Mouse (Mus musculus) adrenal gland, adult 2 months (tissue): Measurements from ENCODE around the gene Dock1. TPM values are rescaled to one million over a fixed set of nuclear protein-coding genes. Genes with fewer than 3 reads are reported as not detected.

Experiments used
- DNase-seq: peaks from one replicate; pipeline ENCODE4 v3.0.0; 2021
- polyA plus RNA-seq: library from polyadenylated mRNA; depleted of rRNA; stranded (reverse); fragments of >200 nt; gene quantifications from 2 replicates; pipeline ENCODE4 v1.2.3, GENCODE M21; 2012
- total RNA-seq, 2 experiments: library from RNA; stranded (reverse); gene quantifications; 2 replicates each; pipeline ENCODE4 v1.2.3; 2021

The Dock1 gene
- total and polyA plus RNA-seq, 3 experiments: 25.8 to 174 (median 116) TPM

DNA sequence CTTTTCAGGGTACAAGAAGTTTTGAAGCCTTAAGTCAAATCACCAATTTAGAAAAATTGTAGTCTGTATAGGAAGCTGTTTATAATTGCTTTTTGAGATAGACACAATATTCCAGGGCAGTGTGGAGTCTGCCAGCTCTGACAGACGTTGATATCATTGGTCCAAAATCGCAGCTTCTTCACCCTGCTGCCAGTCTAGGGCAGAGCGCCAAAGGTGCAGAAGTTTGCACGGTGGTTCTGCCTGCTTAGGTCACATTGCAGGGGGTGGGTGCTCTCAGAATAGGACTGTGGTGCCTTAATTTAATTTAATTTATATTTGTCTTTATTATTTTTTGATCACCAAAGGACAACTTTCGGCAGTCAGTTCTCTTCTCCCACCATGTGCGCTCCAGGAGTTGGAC, 288.6 kb downstream of the Dock1 start:
- no peak for DNase-seq

DNA sequence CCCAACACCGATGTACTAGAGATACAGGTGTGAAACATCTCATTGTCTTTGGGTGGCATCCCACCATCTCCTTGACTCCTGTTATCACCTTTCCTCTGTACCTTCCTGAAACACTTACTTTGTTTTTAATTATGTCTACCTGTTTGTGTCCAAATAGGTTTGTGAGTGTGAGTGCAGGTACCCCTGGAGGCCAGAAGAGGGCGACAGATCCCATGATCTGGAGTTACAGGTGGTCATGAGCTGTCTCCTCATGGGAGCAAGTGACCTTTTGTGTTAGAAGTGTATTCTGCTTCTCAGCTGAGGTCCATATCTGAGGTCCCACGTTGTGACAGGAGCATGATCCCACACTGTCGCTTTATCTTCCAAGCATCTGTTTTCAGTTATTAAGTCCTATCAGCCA, 290.4 kb downstream of the Dock1 start:
- peak; percentile 27 for DNase-seq

DNA sequence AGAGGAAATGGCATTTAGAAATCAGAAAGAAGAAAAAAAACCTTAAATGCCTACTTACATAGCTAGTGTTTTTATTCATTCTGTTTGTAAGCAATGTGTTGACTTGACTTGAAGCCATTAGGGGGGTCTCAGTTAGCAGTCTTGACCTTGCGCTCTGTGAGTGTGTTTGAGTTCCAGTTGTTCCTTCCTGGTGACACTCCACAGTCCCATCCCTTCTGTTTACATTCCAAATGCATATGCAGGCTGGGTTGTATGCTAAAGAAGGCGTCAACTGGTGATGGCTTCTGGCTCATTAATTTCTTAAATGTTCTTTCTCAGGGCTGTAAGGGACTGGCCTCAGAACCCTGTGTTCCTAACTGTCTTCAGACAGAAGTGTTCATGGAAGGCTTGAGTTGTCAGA, 291.2 kb downstream of the Dock1 start:
- DNase-seq: no peak

DNA sequence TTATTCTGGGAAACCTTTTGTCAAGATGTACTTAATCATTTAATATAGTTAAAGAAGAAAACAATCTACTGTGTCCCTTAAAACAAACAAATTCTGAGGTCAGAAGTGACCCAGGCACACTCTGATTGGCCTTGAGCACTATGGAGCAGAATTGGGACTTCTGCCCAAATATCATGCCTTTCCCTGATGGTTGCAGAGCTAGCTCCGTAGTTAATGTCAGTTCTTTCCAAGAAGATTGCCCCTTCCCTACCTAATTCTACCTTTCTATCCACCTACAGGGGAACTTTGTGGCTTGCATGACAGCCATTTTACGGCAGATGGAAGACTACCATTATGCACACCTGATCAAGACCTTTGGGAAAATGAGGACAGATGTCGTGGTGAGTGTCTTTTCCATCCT, 319.8 kb downstream of the Dock1 start:
- no peak for DNase-seq

DNA sequence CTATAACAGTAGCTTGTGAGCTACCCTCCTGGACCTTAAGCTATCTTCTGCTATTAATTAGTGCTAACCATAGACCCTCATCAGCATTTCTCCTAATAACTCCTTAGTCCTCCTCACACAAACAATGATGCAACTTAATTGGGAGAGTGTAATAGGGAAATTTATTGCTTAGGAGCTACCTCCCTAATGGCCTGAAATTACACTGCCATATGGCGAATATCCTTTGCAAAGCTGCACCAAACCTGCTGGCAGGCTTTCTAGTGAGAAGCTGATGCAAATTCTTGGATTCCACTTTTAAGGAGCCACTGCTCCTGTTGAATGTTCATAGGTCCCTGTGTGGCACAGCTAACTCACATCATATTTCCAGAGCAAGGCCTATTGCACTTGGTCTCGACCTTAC, 320.5 kb downstream of the Dock1 start:
- no peak for DNase-seq

DNA sequence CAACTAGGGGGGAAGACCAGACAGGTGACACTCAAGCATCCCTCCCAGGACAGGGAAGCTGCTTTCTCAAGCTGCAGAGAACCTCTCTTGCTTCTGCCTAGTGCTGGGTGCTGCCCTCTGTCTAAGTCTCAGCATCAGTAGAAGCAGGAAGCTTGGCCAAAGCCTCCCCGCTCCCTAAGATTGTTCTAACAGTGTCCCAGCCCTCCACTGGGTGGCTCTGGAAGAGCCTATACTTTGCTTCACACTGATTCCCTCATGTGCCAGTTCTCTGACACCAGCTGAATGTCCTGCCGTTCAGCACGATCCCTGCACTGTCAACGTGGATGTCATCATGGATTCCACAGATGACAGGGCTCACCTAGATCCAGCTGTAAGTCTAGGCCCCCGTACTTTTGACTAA, 324.5 kb downstream of the Dock1 start:
- no peak for DNase-seq

DNA sequence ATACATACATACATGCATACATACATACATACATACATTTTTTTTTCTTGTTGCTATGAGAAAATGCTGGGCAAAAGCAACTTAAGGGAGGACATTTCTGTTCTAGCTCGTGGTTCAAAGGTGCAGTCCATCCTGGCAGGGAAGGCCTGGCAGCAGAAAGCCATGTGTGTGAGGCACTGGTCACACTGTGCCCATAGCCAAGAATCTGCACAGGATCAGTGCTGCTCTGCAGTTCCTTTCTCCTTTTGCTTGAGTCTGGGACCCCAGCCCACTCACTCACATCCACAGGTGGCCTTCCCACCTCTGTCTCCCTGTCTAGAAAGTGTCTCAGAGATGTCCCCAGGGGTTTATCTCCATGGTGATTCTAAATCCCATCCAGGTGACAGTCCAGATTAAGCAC, 331.8 kb downstream of the Dock1 start:
- peak; percentile 1 for DNase-seq

DNA sequence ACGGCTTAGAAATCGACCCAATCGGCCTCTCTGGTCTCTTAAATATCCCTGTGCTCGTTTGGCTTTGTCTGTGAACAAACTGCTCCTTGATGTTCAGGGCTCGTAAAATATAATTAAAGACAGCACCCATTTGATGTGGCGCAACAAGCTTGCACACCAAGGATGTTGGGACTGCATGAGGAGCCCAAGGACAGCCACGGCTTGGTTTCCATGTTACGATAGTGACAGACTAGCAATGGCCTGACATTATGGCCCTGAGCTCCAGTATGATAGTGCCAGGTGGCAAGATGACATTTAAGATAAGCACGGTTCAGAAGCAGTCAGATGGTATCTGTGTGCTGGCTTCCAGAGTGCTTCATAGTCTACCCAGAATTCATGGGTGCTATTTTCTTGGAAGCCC, 332.4 kb downstream of the Dock1 start:
- DNase-seq: peak; percentile 81

DNA sequence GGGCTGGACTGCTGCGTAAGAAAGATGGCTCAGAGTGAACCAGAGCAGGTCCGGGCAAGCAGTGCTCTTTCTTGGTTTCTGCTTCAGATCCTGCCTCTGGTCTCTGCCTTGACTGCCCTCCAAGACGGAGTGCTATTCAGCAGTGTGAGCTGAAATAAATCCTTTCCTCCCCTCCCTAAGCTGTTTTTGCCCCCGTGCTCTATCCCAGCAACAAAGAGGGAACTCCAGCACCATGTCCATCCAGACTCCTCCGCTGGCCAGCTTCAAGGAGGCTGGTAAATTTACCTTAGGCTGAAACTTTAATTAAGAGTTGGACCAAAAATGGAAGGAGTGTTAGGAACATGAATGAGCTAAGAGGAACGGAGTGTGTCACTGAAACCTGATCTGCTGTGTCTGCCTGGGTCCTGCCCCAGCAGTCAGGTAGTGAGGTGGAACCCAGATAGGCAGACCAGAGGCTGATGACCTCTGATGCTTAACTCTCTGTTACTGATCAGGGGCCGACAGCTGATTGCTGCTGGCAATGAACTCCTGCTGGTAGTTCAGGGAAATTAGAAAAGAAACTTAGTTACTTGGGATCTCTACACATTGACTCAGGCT, 335.6 kb downstream of the Dock1 start:
- DNase-seq: peak; percentile 0

DNA sequence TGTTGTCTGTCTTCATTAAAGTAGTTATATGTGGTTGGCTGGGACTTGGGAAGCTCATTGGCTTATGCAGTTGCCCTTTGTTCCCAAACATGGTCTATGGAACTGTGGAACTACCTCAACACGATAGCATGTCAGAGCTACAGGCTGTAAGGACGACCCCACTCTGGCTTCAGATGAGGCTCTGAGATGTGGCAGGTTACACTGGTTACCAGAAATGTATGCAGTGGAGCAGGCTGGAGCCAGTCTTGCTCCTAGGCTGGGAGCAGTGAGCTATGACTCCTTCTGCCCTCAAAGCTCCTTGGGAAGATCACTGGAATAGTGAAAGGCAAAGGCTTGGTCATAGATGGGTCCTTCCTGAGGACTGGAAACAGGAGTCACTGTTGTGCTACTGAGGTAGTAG, 337.6 kb downstream of the Dock1 start:
- DNase-seq: no peak

DNA sequence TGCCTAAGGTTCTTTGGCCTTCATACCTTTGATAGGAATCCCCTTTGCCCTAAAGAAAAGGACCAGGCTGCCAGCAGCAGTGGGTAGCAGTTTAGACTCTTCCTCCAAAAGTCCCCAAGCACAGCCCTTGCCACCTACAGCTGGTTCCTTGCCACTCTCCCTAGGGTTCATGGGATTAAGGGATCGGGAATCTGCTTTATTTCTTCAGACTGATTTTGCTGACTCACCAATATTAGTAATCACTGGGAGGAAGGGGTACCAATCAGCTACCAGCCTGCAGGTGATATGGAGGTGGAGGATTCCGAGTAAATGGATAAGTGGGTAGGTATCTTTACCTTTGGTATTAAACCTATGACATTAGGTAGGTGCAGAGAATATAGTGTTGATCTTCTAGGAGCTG, 340.5 kb downstream of the Dock1 start:
- no peak for DNase-seq

DNA sequence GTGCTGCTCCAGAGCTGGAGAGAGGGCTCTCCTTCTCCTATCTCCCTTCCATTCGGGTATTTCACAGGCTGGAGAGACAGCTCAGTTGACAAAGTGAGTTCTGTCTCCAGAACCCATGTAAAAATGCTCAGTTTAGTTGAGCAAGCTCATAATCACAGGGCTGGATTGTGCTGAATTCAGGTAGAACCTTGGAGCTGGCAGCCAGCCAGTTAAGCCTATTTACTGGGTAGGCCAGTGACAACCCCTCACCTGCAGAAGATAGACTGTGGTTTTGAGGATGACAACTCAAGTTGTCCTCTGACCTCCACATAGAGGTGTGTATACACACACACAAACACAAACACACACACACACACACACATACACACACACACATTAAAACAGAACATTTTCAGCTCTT, 347.1 kb downstream of the Dock1 start:
- no peak for DNase-seq

DNA sequence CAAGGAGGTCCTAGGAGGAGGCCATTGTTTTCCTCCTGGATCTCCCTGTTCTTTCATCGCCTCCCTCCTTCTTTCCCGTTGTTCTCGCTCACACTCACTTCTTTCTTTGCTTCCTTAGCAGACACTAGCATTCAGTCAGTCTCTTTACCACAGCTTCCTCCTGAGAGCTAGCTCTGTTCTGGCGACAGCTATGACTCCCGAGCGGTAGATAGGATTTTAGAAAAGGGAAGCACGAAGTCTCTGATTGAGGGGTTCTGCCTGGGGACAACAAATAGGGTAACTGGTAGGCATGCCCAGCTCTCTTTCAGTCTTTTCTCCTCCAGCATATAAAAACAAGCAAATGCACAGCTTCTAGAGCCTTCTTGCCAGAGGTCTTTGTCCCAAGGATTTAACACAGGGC, 350.3 kb downstream of the Dock1 start:
- DNase-seq: no peak

DNA sequence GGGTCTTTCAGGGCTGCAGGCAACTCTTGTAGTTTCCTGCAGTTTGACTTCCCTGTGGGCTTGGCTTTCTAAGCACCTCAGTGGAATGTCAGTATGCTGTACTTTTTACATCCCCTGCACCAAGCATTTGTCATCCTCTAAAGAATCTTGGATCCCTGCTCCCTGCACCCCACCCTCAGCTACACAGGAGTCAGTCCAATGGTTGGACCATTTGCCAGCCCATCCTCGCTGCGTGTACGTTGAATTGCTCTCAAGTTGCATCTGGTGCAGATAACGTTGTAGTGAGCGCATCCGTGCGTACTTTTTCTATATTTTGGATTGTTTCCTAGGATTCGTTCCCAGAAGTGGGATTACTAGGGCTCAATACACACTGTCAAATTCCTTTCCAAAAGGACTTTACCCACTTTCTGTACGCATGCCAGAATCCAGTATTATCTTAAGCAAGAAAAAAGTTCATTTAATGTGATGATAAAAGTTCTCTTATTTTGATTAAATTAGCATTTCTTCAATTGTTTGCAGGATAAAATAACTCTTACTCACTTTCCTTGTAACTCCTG, 351.2 kb downstream of the Dock1 start:
- DNase-seq: no peak

DNA sequence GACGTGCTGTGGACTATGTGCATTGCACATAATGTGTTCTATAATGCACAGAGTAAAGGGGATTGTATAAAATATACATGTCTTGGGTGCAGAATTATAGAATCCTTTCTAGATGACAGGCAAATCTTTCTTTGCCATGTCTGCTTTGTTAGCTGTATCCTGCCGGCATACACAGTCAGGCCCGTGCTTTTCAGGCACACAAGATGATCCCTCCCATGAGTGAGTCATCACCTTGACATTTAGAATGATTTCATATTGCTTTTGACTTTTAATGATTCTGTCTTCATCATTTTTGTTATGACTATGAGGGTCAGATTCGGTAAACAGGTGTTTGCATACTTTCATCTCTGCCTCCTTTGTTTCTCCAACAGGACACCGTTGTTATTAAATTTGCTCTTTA, 354.1 kb downstream of the Dock1 start:
- peak; percentile 57 for DNase-seq

DNA sequence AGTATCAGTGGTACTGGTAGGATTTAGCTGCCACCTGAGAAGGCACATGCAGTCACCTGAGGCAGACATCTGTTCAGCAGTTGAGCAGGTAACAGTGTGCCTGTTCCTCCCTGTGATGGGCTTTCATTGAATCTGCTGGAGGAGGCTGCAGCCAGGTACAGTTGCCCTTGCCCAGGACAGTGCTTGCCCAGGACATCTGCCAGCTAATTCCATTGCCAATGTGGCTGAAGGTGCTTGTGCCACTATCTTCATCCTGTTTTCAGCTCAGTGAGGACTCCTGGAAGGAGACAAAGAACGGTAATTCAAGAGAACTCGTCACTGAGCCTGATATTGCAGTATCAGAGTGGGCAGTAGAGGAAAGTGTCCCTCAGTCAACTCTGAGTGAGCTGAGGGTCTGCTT, 358.3 kb downstream of the Dock1 start:
- no peak for DNase-seq

DNA sequence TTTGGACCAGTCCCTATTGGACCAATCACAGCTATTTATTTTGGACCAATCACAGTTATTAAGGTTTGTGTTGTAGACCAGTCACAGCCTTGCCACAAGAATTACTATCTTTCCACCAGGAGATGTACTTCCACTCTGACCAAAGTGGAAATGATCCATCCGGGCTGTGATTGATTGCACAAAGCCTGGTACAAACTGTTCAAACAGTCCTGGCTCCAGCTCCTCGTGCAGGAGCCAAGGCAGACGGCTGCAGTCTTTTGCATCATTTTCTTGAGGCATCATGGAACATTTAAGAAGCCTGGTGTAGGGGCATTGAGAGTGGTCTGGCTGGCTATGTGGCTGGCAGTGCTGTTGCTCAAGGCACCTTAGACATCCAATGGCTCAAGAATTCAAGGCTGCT, 358.7 kb downstream of the Dock1 start:
- peak; percentile 33 for DNase-seq

DNA sequence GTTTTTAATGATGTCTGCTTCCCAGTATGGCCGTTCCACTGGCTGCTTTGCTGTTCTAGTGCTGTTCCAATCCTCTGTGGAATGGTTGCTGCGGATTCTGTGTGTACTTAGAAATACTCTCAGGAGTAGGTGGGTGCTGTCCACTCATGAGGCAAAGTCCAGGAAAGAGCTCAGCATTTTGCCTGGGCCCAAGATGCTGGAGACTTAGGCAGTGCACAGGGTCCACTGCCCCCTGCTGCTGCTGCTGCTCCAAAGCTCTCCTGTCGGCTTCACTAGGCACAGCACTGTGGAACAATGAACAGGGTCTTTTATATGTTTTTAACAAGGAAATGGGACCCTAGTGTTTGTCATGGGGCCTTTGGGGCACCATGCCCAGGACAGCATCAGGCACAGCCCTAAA, 361.0 kb downstream of the Dock1 start:
- no peak for DNase-seq

DNA sequence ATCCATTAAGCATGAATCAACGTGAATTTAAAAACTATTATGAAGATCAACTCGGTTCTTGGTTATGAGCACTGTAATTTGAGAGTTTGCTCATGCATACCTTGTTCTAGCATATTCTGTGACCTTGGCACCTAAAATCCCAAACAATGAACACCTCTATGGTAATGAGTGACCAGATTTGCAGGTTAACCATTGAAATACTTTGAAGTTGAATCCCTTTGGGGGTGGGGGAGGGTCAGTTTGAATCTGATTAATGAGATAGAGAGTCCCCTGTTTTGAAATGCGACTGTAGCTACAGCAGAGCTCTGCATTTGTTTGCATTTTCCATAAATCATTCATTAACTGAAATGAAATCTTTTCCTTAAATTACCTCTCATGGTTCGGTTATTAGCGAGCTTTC, 364.4 kb downstream of the Dock1 start:
- DNase-seq: no peak

DNA sequence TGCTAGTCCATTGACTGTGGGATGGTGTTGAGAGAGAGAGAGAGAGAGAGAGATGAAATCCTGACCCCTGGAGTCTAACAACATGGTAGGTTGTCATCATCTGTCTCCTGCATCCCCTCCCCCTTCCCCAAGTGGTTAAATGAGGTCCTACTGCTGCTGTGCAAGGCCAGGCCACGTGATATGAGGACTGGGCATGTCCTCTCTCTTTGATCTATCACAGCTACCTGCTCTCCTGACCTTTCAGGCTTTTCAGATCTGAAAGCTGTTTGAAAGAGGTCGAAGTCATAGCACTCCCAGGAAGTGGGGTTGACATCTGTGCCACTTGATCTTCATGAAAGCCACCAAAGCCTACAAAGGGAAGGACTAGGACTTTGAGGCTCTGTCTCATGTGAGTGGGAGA, 365.2 kb downstream of the Dock1 start:
- no peak for DNase-seq

DNA sequence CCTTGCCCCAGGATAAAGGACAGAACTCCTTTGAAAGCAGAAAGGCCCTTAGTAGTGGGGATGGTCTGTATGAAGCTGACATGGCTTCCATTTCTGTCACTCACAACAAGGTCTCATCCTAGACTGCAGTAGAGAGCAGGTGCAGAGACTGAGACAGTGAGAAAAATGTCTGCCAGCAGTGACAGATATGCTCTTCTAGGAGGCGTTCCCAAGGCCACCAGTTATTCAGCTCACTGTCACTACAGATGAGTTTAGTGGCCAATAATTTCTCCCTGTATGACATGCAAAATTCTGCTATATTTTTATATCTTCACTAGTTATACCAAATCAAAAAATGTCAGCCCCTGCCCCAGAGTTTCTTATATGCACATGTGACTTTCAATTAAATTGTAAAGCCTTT, 368.5 kb downstream of the Dock1 start:
- DNase-seq: peak; percentile 70

DNA sequence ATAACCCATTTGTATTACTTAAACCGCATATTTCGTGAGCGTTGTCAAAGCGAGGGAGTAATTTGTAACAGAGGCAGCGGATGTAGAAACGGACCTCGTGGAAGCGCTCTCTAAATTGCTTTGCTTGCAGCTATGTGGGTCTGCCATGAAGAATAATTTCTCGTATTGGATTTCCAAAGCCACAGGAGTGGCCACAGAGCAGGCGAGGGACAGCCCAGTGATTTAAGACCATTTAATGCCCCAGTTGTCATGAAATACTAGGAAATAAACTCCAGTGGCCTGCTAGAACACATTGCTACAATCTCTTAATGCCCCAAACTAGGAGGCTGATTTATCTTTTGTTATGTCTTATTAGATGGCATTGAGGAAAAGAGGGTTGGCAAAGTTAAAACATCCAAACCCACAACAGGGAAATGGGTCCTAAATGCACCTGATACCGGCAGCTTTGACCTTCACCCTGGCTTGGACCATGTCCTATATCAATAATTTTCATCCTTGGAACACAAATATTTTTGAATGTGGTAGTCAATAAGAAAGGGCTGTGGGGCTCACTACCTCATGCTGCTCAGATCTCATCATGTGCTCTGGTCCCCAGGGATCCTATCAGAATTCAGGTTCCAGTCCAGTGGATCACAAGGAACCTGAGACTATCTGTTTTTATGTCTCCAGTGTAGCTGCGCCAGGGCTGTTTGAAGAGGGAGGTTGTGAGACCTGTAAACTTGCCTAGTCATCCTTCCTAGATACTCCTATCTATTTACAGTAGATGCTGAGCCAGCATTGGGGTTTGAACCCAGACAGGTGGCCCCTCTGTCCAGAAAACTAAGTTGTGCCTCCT, 373.7 kb downstream of the Dock1 start:
- no peak for DNase-seq

DNA sequence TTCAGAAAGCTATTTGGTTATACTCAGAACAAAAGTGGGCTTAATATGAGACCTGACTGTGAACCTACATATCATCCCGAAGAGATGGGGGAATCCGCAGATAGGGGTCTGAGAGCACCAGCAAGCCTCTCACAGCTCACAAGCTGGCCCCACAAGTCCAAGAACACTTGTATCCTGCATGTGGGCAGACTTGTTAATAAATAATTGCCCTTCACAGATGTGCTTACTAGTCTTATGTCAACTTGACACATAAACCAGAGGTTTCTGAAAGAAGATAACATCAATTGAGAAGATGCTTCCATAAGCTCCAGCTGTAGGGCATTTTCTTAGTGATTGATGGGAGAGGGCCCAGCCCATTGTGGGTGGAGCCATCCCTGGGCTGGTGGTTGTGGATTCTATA, 379.0 kb downstream of the Dock1 start:
- no peak for DNase-seq
